Mouse (Mus musculus) adrenal gland, postnatal 36 days (tissue): ENCODE data around the gene Isoc2a. TPM values are rescaled to one million over a fixed set of nuclear protein-coding genes. Genes with fewer than 3 reads are reported as not detected.
"Not testable (repeated sequence)": the region's sequence is repeated elsewhere in the genome, so short reads cannot be mapped to it uniquely, and the experiment has no call there.

Experiments
- DNase-seq, 2 experiments: peaks; one replicate each; pipeline ENCODE4 v3.0.0; 2021; ENCODE audit warnings: mixed read lengths in 1 of 2
- long read RNA-seq, 2 experiments: library from polyadenylated mRNA; stranded (forward); transcript quantifications; one replicate each; pipeline ENCODE4 v2.0.0; 2021; ENCODE audit warnings: borderline sequencing depth in 2 of 2
- total RNA-seq, 2 experiments: library from RNA; stranded (reverse); gene quantifications; 2 replicates each; pipeline ENCODE4 v1.2.3; 2021

Isoc2a gene
- total RNA-seq = 10 to 100 TPM; 23.5 to 47.3 TPM
- long read RNA-seq, experiment 1, partial matches to known transcripts = 1 of 25 reads
- long read RNA-seq, experiment 1, other reads (novel, unspliced or antisense) = 24 of 25 reads
- long read RNA-seq, experiment 2, partial matches to known transcripts = 9 of 10 reads
- long read RNA-seq, experiment 2, other reads (novel, unspliced or antisense) = 1 of 10 reads

- DNase-seq = peak; percentile 93 to 94
Observed at GRCm38 (mm10) chr7:4876753-4877221, at the start of gene Isoc2a. Gene Isoc2a (plus strand): TSS chr7:4877153.

DNA sequence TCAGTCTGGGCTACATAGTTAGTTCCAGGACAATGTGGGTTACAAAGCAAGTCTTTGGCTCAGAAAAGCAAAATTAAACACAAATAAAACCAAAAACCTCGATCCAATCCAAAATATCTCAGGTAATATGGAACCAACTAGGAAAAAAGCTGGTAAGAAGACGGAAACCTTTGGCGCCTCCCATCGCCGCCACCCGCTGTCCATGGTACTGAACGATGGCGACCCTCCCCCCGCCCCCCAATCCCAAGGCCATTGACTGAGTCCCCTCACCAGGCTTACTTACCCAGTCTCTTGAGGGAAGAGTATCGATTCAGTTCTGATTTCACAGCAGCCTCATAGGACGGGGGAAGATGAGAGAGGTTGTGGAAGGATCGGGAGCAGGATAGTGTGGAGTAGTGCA lies 46.5 kb upstream of the Isoc2a start:
- DNase-seq = no peak

DNA sequence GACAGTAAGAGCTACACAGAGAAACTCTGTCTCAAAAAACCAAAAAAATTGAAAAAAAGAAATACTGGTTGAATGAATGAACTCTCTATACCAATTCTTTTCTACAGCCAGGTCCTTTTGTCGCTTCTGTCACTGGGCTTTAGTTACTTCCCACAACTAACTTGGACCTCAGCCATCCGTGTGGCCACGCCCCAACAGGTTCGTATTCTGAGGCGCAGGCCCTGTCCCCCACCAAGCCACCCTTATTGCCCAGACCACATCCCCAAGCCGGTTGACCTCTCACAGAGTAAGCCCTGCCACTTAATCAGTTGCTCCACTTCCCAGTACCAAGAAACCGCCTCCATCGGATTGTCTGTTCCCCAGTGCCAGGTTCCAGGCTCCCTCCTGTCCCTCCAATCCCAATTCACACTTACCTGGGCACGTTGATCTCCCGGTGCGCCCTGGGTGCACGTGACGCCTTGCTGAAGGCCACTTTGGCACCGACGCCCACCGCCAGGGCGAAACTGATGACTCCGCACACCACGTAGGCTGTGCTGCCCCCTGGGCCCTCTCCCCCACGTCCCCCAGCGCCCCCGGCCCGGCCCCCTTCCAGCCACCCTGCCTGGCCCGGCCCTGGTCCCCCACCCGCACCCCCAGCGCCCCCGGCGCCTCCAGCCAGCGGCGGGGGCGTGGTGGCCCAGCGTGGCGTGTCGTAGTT lies 41.2 kb upstream of the Isoc2a start:
- DNase-seq = peak in 1 of 2 experiments; percentile 11

DNA sequence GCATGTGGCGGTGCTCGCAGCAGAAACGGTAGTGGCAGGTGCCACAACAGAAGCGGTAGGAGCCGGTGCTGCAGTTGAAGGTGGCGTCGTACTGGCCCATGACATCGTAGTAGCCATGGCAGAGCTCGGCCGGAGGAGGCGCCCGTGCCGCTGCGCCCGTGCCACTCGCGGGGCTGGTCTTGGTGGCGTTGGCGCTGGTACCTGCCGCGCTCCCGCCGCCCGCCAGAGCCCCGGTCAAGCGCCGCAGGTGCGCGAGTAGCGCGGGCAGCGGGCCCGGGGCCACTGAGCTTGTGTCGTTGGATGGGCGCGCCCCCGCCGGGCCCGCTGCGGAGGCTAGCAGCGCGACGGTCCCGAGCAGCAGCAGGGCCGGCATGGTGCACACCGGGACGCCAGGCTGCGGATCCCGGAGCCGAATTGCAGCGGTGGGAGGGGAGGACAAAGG lies 40.6 kb upstream of the Isoc2a start:
- peak; percentile 82 to 83 for DNase-seq

GRCm38 (mm10) chr7:4837639-4838038 lies 39.3 kb upstream of the Isoc2a start:
- no peak for DNase-seq

DNA sequence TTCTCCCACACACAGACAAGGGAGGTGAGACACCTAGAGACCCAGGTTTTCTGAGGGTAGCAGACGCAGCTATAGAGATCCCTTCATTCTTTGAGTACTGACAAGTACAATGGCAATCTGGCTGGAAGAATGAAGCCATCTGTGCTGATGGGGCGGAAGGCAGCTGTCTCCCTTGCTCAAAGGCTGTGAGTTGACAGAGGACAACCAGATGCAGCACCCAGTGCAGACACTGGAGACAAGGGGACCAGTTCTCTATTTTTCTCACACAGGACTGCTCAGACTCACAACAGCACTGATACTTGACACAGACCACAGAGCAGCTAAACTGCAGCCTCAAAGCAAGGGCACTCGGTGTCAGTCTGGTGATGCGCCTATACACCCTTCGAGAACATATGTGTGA lies 34.9 kb upstream of the Isoc2a start:
- no peak for DNase-seq

DNA sequence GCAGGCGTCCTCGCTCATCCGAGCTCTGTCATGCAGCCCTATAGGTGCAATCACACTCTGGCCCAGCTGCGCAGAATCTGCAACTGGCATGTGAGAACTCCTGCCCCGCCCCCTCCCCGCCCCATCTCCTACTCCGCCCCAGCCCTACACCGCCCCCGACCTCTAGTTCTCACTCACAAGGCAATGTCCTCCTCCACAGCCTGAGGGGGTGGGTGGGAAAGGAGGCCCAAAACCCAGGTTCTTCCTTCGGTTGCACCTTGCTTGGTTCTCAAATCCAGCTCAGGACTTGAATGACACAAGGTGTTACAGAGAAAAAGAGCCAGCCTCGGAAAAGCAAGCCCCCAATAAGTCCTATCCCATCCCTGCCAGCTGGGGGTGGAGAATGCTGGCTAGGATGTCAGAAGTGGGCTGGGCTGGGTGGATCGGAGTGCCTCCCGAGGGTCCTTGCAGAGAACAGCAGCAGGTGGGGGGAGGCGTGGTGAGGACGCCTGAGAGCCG lies 34.3 kb upstream of the Isoc2a start:
- no peak for DNase-seq

- peak; percentile 39 to 54 for DNase-seq
Observed at GRCm38 (mm10) chr7:4843604-4844244, 33.2 kb upstream of the Isoc2a start.

GRCm38 (mm10) chr7:4844245-4844916 lies 32.6 kb upstream of the Isoc2a start, which contains the start of gene Shisa7:
Gene Shisa7 (minus strand): TSS chr7:4844696.
- DNase-seq = no peak

DNA sequence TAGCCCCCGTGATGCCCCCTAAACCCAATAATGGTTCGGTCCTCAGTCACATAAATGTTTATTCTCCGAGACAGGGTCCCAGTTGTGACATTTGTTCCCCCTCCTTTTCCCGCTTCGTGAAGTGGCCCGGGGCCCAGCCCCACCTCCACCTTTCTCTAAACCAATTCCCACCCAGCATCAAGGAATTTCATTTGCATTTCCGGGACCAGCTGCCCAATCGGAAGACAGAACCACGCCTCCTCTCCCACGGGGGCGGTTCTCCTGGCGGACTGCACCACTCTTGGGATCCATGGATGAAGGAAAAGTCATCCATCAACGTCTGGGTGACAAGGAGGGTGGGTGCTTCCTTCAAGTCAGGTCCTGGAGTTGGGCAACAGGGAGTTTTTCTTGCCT lies 32.0 kb upstream of the Isoc2a start:
- peak; percentile 51 to 60 for DNase-seq

- DNase-seq = no peak
Observed at GRCm38 (mm10) chr7:4849372-4849771, 27.6 kb upstream of the Isoc2a start.

DNA sequence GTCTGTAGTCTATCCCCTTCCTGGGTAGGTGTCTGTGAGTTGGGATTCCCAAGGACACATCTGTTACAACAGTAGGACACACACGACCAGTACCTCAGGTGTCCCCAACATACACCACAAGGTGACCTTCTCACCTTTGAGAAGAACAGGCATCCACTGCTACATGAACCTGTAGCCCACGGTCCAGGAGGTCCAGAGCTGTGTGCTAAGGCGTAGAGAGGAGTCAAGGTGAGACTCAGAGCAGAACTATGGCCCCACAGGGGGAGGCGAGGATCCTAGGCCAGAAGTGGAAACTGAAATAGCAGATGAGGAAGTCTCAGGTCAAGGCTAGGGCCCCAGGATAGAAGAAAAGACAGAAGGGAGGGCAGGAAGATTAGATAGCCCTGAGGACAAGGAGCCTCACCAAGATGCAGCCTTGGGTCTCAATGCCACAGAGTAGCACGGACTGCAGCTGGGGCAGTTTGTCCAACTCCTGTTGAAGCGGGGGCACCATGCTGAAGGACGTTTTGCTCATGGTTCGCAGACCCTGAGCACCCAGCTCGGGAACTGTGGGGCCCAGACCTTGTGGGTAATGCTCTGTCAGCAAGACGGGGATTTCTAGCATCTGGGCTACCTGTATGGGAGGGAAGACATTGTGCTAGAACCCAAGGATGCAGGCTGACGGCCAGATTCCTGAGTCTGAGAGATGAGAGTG lies 26.2 kb upstream of the Isoc2a start:
- no peak for DNase-seq

DNA sequence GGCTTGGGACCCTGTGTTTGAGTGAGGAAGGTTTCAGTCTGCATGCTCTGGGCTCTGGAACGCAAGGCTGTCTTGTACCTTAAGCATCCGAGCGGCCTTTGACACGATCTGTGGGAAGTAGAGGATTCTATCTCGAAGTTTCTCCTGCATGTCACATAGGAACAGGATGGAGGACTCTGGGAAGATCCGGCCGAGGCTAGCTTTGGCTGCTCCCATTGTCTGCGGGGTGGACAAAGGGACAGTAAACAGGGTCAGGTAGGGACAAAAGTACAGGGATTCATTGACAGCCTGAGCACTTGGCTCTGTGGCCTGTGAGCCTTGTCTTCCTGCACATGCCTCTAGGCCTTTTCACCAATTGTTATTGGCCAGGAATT lies 25.7 kb upstream of the Isoc2a start:
- no peak for DNase-seq

DNA sequence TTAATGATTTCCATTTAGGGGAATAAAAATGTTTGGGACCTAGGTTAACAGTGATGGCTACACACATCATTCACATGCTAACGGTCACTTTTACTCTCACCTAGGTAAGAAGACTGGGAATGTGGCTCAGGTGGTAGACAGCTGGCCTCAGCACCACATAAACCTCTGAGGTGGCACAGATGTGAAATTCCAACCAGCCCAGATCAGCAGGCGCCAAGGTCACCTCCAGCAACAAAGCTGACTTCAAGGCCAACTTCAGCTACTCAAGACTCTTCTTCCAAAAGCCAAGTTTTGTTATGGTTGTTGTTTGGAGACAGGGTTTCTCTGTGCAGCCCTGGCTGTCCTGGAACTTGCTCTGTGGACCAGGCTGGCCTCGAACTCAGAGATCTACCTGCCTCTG lies 23.3 kb upstream of the Isoc2a start:
- no peak for DNase-seq

GRCm38 (mm10) chr7:4856508-4856907 lies 20.4 kb upstream of the Isoc2a start:
- DNase-seq = no peak

DNA sequence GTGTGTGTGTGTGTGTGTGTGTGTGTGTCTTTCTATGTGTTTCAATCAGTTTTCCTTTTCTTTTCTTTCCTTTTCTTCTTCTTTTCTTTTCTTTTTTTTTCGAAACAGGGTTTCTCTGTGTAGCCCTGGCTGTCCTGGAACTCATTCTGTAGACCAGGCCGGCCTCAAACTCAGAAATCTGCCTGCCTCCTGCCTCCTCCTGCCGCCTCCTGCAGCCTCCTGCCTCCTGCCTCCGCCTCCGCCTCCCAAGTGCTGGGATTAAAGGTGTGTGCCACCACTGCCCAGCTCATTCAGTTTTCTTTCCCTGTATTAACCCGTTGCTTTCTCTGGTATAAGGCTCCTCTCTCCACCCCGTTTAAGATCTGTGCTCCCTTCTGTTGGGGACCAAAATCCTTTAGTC lies 19.6 kb upstream of the Isoc2a start:
- DNase-seq = peak in 1 of 2 experiments; percentile 27

DNA sequence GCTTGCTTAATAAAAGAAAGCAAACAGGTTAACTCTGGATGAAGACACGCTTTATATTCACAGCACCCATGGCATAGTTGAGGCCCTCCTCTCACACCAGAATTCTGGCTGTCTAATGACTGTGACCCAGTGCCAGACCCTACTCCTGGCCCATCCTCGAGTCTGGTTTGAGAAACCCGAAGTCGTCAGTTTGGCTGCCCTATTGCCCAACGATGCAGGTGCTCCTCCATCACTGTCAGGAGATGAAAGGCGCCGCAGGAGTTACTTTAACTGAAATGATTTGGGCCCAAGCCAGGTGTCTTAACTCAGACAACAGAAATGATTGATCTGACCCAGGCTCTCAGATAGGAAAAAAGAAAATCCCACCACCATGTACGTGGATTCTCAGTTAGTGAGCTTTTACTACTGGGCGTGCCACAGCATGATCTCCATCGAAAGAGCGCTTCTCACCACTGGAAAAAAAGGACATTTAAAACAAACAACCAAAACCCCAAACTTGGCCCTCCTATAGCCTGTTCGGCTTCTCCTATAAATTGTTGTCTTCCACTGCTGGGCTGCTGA lies 17.5 kb upstream of the Isoc2a start:
- no peak for DNase-seq

GRCm38 (mm10) chr7:4860926-4861325 lies 16.0 kb upstream of the Isoc2a start:
- DNase-seq = not testable (repeated sequence)

DNA sequence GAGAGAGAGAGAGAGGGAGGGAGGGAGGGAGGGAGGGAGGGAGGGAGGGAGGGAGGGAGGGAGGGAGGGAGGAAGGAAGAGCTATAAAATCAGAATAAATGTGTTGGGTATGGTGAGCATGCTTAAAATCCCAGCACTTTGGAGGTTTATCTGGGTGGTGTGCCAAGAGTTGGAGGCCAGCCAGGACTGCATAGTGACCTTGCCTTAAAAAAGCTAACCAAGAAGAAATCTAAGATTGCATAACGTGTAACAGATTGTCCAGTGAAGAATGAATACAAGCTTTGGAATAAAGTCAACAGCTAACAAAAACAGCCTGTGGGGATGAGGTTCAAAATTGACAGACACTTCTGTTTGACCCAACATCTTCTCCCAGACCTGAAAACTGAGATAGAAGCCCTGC lies 13.9 kb upstream of the Isoc2a start:
- DNase-seq = peak; percentile 90 to 94

DNA sequence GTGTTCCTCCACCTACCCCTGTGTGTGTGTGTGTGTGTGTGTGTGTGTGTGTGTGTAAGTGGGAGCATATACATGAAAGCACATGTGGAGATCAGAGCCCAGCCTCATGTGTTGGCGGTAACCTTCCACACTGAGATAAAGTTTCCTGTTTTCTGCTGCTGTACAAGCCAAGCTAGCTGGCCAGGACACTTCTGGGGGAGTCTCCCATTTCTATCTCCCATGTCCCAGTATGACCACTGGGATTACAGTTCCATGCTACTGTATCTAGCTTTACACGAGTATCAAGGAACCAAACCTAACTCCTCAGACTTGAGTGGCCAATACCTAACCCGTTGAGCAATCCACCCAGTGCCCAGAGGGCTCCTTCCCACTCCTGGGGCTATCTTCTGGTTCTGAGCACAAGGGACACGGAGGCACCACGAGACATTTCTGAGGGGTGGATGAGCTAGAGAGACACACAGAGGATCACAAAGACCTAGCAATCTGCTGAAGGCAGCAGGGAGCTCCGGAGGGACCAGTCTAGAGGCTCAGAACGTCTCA lies 13.3 kb upstream of the Isoc2a start:
- no peak for DNase-seq

GRCm38 (mm10) chr7:4864130-4864845 lies 12.7 kb upstream of the Isoc2a start:
- DNase-seq = peak in 1 of 2 experiments; percentile 55
